Mouse (Mus musculus) ES-E14 (cell line): ENCODE measurements around the gene Ndufb8. TPM values are rescaled to one million over a fixed set of nuclear protein-coding genes. Genes with fewer than 3 reads are reported as not detected.

ENCODE experiments used
- DNase-seq: peaks from one replicate; pipeline ENCODE4 v3.0.0-alpha.2; 2013; ENCODE audit warnings: low read depth, low spot score
- H3K27ac ChIP-seq: 2 replicates; pipeline ENCODE4 v1.5.1; 2012; ENCODE audit warnings: low read depth, mild to moderate bottlenecking, low read length, moderate library complexity, mixed read lengths; ENCODE audit not compliant: poor library complexity, insufficient read depth, severe bottlenecking
- H3K36me3 ChIP-seq: 2 replicates; pipeline ENCODE4 v1.6.1; 2012; ENCODE audit warnings: mild to moderate bottlenecking, low read length, moderate library complexity, mixed read lengths; ENCODE audit not compliant: control insufficient read depth, poor library complexity, insufficient read depth, severe bottlenecking
- H3K4me1 ChIP-seq, 2 experiments: fragments of 150-350 bp in 1 of 2; sonication (generic) in 1 of 2; 2 replicates each; pipeline ENCODE4 v1.6.1; 2012; ENCODE audit warnings: low read length in 2 of 2, mild to moderate bottlenecking in 1 of 2, mixed read lengths in 1 of 2; ENCODE audit not compliant: control insufficient read depth in 2 of 2, insufficient read depth in 2 of 2, poor library complexity in 1 of 2
- H3K4me3 ChIP-seq, 2 experiments: fragments of 150-350 bp in 1 of 2; sonication (generic) in 1 of 2; 2 replicates each; pipeline ENCODE4 v1.5.1; 2012; ENCODE audit warnings: low read length in 2 of 2, low read depth in 1 of 2, mild to moderate bottlenecking in 1 of 2, mixed read lengths in 1 of 2; ENCODE audit not compliant: insufficient read depth in 1 of 2, poor library complexity in 1 of 2, severe bottlenecking in 1 of 2
- H3K9ac ChIP-seq: 2 replicates; pipeline ENCODE4 v1.6.1; 2012; ENCODE audit warnings: low read depth, mild to moderate bottlenecking, low read length, mixed read lengths; ENCODE audit not compliant: poor library complexity, insufficient read depth, severe bottlenecking
- H3K9me3 ChIP-seq: fragments of 150-350 bp; sonication (generic); 2 replicates; pipeline ENCODE4 v1.6.1; 2012; ENCODE audit warnings: low read depth, mild to moderate bottlenecking, low read length; ENCODE audit not compliant: control insufficient read depth, insufficient read depth
- HCFC1 ChIP-seq: IDR thresholded peaks from 2 replicates; pipeline ENCODE4 v1.6.1; 2012; ENCODE audit warnings: low read length, inconsistent platforms, borderline replicate concordance; ENCODE audit not compliant: insufficient read depth
- in situ Hi-C, 2 experiments: fragments of 600-800 bp; cut with MboI; formaldehyde crosslinking; loops; one replicate each; pipeline ENCODE4 v1.15.1; 2025; ENCODE audit warnings: low sequenced_read_pairs in 2 of 2, inconsistent platforms in 1 of 2; ENCODE audit not compliant: unreplicated experiment in 2 of 2
- total RNA-seq: library from RNA; depleted of rRNA; stranded (reverse); fragments of 300-350 nt; gene quantifications from 2 replicates; pipeline ENCODE4 v1.2.3, GENCODE M21; 2012; rRNA removed

Ndufb8 gene
- total RNA-seq, 1 experiment, result 431 TPM

GRCm38 (mm10) chr19:44498936-44499335, 56.3 kb downstream of the Ndufb8 start:
- DNase-seq, result no peak
- no peaks in the 10 kb centered on the region for H3K9me3 ChIP-seq
- H3K4me3 ChIP-seq, result no peak overlapping the region
- H3K4me1 ChIP-seq, result no peaks in the 10 kb centered on the region
- H3K36me3 ChIP-seq, result no peaks in the 10 kb centered on the region
- H3K27ac ChIP-seq, result no peak overlapping the region
- TF ChIP-seq HCFC1, result no peak
- H3K9ac ChIP-seq, result no peak overlapping the region
- in situ Hi-C loops, result no loop called here

Other genes starting within 250 kb of the Ndufb8 start
- 0.13 TPM in 1 of 2 replicates, not detected in the other for gene Scd4, start 222.3 kb downstream of the Ndufb8 start, total RNA-seq
- gene Scd1, start 147.6 kb downstream of the Ndufb8 start, total RNA-seq, result 37.2 and 45.8 TPM in 2 replicates
- gene Wnt8b, start 62.0 kb downstream of the Ndufb8 start, total RNA-seq, result 0.27 and 0.69 TPM in 2 replicates
- 0.54 and 0.90 TPM in 2 replicates for gene Sec31b, start 9.6 kb downstream of the Ndufb8 start, total RNA-seq
- not detected in 2 replicates for gene Gm20538, start 2.6 kb downstream of the Ndufb8 start, total RNA-seq
- gene Hif1an, start 7.4 kb upstream of the Ndufb8 start, total RNA-seq, result 18.2 and 18.6 TPM in 2 replicates
- 0.11 TPM in 1 of 2 replicates, not detected in the other for gene Pax2, start 200.6 kb upstream of the Ndufb8 start, total RNA-seq